Mouse (Mus musculus): ENCODE results near the gene Hapln4.

Hapln4 gene

DNA sequence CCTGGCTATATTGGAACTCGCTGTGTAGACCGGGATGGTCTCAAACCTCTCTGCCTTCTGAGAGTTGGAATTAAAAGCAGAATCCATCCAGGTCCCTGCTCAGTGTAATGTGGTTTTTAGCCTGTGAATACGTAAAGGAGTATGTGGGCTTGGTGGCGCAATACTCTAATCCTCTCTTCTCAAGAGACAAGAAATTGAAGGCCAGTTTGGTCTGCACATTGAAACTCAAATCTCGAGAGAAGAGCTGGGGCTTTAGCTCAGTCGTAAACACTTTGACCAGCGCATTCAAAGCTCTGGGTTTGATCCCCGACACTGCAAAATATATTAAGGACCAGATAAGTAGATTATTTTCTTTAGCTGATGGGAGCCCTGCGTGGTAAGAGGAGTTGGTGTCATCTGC lies 56.7 kb downstream of the Hapln4 start:
- no peak for DNase-seq

Measured in cerebellum, postnatal 14 days (tissue).